Mouse (Mus musculus) hematopoietic stem cell, adult 5-6 weeks (primary cell): Measurements from ENCODE around the gene Tas2r115. TPM values are rescaled to one million over a fixed set of nuclear protein-coding genes. Genes with fewer than 3 reads are reported as not detected.
"Not testable (repeated sequence)": the region's sequence is repeated elsewhere in the genome, so short reads cannot be mapped to it uniquely, and the experiment has no call there.

Experiments
- ATAC-seq, 2 experiments: fragments of 125-278 bp in 1 of 2; replicated peaks in 1 of 2; 2 replicates each; pipeline ENCODE4 v1.8.0; 2016 to 2017; ENCODE audit warnings: inconsistent platforms in 2 of 2, mild to moderate bottlenecking in 2 of 2, moderate number of reproducible peaks in 2 of 2, low read depth in 1 of 2, moderate TSS enrichment in 1 of 2; ENCODE audit not compliant: low FRiP score in 2 of 2, poor library complexity in 2 of 2, severe bottlenecking in 2 of 2, insufficient read depth in 1 of 2, low TSS enrichment in 1 of 2
- total RNA-seq: library from RNA; stranded (forward); fragments of 172-1452, 232-1000 nt; gene quantifications from 2 replicates; pipeline ENCODE4 v1.2.3, GENCODE M21; 2017

The Tas2r115 gene
- not detected in 2 replicates for total RNA-seq

DNA sequence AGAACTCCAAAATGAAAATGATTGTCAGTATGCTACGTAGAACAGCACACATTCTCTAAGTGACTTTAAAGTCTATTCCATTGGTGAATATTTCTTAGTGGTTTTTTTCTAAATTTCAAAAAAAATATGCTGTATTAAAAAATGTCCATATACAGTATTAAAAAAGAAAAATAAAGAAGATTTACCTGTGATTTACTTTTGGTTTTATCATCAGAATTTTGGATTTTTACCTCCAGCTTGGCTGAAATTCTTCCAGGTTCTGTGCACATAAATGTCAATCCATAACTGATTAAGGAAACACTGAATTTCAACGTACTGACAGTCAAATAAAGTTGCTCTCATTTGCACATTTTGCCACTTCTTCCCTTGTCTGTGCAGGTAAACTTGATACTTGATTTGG is at the start of gene Tas2r115:
Gene Tas2r115, minus strand, starts transcription at position 101 of the 400 bp plus-strand sequence.
- ATAC-seq, result no peak

DNA sequence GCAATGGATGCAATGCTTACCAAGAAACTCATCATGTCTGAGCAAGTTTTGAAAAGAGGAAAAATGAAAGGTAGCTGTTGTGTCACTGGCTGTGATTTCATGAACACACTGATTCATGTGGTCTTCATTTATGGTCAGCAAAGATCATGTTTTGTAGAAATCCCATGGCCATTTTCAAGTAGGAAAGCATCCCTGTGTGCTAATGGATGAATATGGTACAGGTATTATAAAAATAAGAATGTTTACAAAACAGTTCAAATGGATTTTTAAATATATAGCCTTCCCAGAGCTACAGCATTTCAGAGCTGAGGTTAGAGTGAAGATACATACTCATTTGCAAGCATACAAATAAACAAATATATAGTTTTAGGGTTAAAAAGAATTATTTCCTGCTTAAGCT is 40.2 kb upstream of the Tas2r115 start, which contains the start of gene Tas2r136:
Gene Tas2r136, minus strand, starts transcription at position 101 of the 400 bp plus-strand sequence.
- ATAC-seq, result no peak

DNA sequence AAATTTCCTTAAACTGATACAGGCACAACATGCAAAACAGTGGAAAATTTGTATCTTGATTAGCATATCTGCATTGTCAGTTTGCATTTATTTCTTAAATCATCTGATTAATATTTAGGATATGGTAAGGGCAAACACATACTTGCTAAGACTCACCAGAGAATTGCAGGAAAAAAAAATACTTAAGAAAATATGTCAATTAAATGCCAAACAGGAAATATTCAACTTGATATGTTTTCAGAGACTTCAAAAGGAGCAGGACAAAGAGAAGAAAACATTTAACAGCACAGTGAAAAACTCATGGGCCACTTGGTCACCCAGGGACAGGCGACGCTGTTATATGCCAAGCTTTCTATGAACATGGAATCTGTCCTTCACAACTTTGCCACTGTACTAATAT is 24.0 kb upstream of the Tas2r115 start, which contains the start of gene Tas2r102:
Gene Tas2r102, plus strand, starts transcription at position 301 of the 400 bp plus-strand sequence.
- ATAC-seq, result no peak

DNA sequence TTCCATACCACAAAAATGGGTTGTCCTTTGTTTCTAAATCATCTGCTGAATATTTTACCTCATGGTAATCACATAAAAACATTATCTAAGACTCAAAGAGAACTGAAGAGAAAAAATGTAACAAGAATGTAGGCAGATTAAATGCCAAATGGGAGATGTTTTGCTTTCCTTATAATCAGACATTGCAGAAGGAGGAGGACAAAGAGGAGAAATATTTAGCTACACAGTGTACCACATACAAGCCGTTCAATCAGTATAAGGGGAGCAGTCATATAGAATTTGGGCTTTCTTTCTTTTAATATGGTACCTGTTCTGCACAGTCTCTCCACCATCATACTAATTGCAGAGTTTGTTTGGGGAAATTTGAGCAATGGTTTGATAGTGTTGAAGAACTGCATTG is 16.6 kb upstream of the Tas2r115 start, which contains the start of gene Tas2r124:
Gene Tas2r124, plus strand, starts transcription at position 301 of the 400 bp plus-strand sequence.
- no peak for ATAC-seq

DNA sequence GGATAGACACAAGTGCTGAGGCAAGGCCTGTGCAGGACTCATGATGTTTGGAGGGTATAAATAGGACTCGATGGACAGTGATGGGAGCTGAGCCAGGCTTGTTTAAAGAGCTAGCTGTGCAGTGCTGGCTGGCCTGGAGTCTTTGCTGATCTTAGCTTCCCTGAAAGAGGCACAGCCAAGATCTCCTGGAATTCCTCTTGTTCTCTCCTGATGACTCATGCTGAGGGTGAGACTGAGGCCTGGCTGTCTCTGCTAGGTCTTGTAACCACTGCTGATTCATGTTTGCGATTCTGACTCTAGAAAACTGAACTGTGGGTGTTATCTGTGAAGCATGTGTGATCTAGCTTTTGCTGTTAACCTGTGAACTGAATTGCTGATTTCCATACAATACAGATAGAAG is 12.4 kb upstream of the Tas2r115 start:
- ATAC-seq, result no peak

DNA sequence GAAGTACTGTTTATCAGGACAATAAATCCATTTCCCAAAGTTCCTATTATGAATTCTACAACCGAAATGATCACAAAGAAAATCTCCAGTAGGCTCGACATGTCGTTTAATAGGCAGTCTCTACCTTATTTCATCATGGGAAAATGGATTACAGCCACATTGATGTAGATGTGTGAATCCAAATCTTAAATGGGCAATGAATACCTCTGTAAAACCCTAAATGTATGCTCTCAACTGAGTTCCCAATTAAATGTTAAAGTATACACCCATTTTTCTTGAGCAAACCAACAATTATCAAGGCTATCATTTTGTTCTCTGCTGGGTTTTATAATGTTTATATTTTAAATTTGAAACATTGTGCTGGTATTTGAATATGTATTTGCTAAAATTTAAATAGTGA is 26.0 kb downstream of the Tas2r115 start, which contains the start of gene Tas2r122:
Gene Tas2r122, minus strand, starts transcription at position 101 of the 400 bp plus-strand sequence.
- ATAC-seq, result no peak

DNA sequence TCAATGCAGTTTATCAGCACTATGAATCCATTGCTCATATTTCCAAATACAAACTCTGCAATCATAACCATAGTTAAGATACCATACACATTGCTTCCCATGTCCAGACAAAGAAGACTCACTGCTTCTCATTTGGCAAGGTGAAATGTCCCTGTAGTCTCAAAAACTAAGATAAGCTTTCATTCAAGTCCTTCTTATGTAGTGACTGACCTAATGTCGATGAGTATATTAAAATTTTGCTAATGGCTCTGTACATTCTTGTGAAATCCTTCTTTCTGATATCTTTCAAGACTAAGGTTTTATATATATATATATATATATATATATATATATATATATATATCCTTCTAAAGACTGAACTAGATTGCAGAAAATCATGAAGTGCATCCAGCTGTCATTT is 36.9 kb downstream of the Tas2r115 start, which contains the start of gene Tas2r121:
Gene Tas2r121, minus strand, starts transcription at position 101 of the 400 bp plus-strand sequence.
- ATAC-seq, result no peak

DNA sequence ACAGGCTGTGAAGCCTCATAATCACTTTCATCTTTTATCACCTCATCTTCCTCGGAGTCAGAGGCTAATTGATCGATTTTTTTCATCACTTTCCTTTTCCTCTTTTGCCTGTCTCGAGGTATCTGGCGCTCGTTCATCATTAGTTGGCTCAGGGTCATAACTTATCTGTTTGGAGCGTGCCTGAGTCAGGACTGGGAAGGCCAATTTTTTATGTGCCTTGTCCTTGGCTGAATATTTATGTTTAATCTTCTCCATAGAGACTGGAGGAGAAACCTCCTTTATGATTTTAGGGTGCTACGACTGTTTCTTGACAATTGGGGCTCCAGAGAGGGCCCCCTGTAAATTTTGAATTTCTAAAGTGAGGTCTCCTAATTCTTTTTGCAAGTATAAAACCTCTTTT is 46.2 kb downstream of the Tas2r115 start:
- ATAC-seq, result not testable (repeated sequence)

Other genes starting within 250 kb of the Tas2r115 start
- gene Prh1, start 168.2 kb downstream of the Tas2r115 start, total RNA-seq, result not detected in 2 replicates
- gene Prp2, start 142.1 kb downstream of the Tas2r115 start, total RNA-seq, result not detected in 2 replicates
- gene A630073D07Rik, start 86.5 kb downstream of the Tas2r115 start, total RNA-seq, result not detected in 2 replicates
- not detected in 2 replicates for gene Tas2r120, start 81.1 kb downstream of the Tas2r115 start, total RNA-seq
- gene Tas2r121, start 37.0 kb downstream of the Tas2r115 start, total RNA-seq, result not detected in 2 replicates
- not detected in 2 replicates for gene Tas2r122, start 26.1 kb downstream of the Tas2r115 start, total RNA-seq
- gene Tas2r124, start 16.7 kb upstream of the Tas2r115 start, total RNA-seq, result not detected in 2 replicates
- gene Tas2r102, start 24.1 kb upstream of the Tas2r115 start, total RNA-seq, result not detected in 2 replicates
- not detected in 2 replicates for gene Tas2r136, start 40.1 kb upstream of the Tas2r115 start, total RNA-seq
- gene Tas2r117, start 64.8 kb upstream of the Tas2r115 start, total RNA-seq, result not detected in 2 replicates
- not detected in 2 replicates for gene Tas2r123, start 109.1 kb upstream of the Tas2r115 start, total RNA-seq
- gene Tas2r116, start 117.4 kb upstream of the Tas2r115 start, total RNA-seq, result not detected in 2 replicates
- gene Tas2r110, start 130.0 kb upstream of the Tas2r115 start, total RNA-seq, result not detected in 2 replicates
- not detected in 2 replicates for gene Tas2r113, start 155.0 kb upstream of the Tas2r115 start, total RNA-seq
- gene Tas2r125, start 171.6 kb upstream of the Tas2r115 start, total RNA-seq, result not detected in 2 replicates
- not detected in 2 replicates for gene Tas2r129, start 213.1 kb upstream of the Tas2r115 start, total RNA-seq
- not detected in 2 replicates for gene Tas2r131, start 219.9 kb upstream of the Tas2r115 start, total RNA-seq
- not detected in 2 replicates for gene Tas2r109, start 242.9 kb upstream of the Tas2r115 start, total RNA-seq